Mouse (Mus musculus) CH12.LX (cell line): ENCODE measurements around the gene Ngfr.

Experiments
- BHLHE40 ChIP-seq: IDR thresholded peaks from 2 replicates; pipeline ENCODE4 v1.6.1; 2011; ENCODE audit warnings: mild to moderate bottlenecking, low read depth, low read length, improper control_type of control experiment
- CTCF ChIP-seq, 2 experiments: IDR thresholded peaks in 1 of 2; conservative IDR thresholded peaks in 1 of 2; 2 replicates each; pipeline ENCODE4 v1.5.1; 2011 to 2012; ENCODE audit warnings: low read depth in 2 of 2, low read length in 2 of 2, improper control_type of control experiment in 1 of 2, inconsistent platforms in 1 of 2, mild to moderate bottlenecking in 1 of 2, moderate library complexity in 1 of 2
- E2F4 ChIP-seq: IDR thresholded peaks from 2 replicates; pipeline ENCODE4 v1.6.1; 2011; ENCODE audit warnings: low read depth, low read length, improper control_type of control experiment; ENCODE audit not compliant: insufficient replicate concordance
- ETS1 ChIP-seq: conservative IDR thresholded peaks from 2 replicates; pipeline ENCODE4 v1.6.1; 2012; ENCODE audit warnings: low read depth, mild to moderate bottlenecking, inconsistent platforms, low read length, improper control_type of control experiment, moderate library complexity
- HCFC1 ChIP-seq: IDR thresholded peaks from 2 replicates; pipeline ENCODE4 v1.6.1; 2012; ENCODE audit warnings: low read depth, mild to moderate bottlenecking, inconsistent platforms, low read length, improper control_type of control experiment
- JUND ChIP-seq: conservative IDR thresholded peaks from 2 replicates; pipeline ENCODE4 v1.6.1; 2011; ENCODE audit warnings: low read depth, low read length, improper control_type of control experiment
- MXI1 ChIP-seq: IDR thresholded peaks from 2 replicates; pipeline ENCODE4 v1.6.1; 2011; ENCODE audit warnings: mild to moderate bottlenecking, low read depth, low read length, improper control_type of control experiment
- POLR2A ChIP-seq: IDR thresholded peaks from 2 replicates; pipeline ENCODE4 v1.6.1; 2011; ENCODE audit warnings: low read depth, mild to moderate bottlenecking, improper control_type of control experiment, low read length
- POLR2AphosphoS2 ChIP-seq: IDR thresholded peaks from 2 replicates; pipeline ENCODE4 v1.6.1; 2011; ENCODE audit warnings: low read depth, low read length, improper control_type of control experiment
- RAD21 ChIP-seq: IDR thresholded peaks from 2 replicates; pipeline ENCODE4 v1.6.1; 2011; ENCODE audit warnings: low read depth, mild to moderate bottlenecking, low read length, improper control_type of control experiment, moderate library complexity
- UBTF ChIP-seq: IDR thresholded peaks from 2 replicates; pipeline ENCODE4 v1.6.1; 2012; ENCODE audit warnings: low read depth, mild to moderate bottlenecking, inconsistent platforms, low read length, improper control_type of control experiment, moderate library complexity
- ZC3H11A ChIP-seq: IDR thresholded peaks from 2 replicates; pipeline ENCODE4 v1.6.1; 2012; ENCODE audit warnings: low read depth, mild to moderate bottlenecking, inconsistent platforms, low read length, improper control_type of control experiment
- ZNF384 ChIP-seq: IDR thresholded peaks from 2 replicates; pipeline ENCODE4 v1.6.1; 2012; ENCODE audit warnings: low read depth, low read length, improper control_type of control experiment, inconsistent platforms

DNA sequence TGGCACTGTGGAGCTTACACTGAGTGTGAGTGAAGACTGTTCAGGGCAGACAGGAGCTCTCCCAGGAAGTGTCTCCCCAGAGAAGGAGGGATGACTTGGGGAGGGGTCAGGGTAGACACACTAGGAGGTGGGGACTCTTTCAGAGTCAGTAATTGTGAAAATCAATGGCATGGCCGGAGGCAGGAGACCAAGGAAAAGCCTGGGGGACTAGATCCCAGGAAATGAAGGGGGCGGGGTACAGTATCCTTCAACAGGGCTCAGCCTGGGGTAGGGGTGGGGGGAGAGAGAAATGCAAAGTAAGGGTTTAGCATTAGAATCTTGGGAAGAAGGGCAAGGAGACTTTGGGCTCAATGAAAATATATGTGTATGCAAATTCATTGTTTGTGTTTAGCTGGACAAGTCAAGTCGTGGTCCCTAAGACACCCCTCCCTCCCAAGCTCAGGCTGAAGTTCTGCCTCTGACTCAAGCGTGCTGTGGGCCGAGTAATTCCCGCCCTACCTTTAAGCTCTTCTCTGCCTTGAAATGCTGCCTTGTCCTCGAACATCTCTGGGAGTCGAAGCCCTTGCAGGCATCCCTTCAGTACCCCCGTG, 34.1 kb upstream of the Ngfr start:
- TF ChIP-seq ETS1 (no peak), POLR2A (no peak), ZNF384 (no peak), BHLHE40 (no peak), CTCF (conservative IDR thresholded peaks at IDR 0.05 in 1 of 2, IDR thresholded peaks at IDR 0.05 in 1 of 2; ENCODE audit: low read depth in 2 of 2, low read length in 2 of 2) (no peak), HCFC1 (no peak), MXI1 (no peak), JUND (no peak), E2F4 (no peak), ZC3H11A (no peak), POLR2AphosphoS2 (no peak), UBTF (no peak), RAD21 (no peak)
